Mouse (Mus musculus): ENCODE measurements at regions not wholly inside any gene's neighbourhood (a gene's known extent, or its start where the extent isn't known, plus 50 kb on each side); places are given as distances from the start of the nearest gene placed in this dataset.

- no peak for DNase-seq (ENCODE audit: extremely low spot score in 1 of 2, low spot score in 1 of 2)
Measured at GRCm38 (mm10) chr8:7945966-7946775, 714.9 kb downstream of the Efnb2 start.

DNA sequence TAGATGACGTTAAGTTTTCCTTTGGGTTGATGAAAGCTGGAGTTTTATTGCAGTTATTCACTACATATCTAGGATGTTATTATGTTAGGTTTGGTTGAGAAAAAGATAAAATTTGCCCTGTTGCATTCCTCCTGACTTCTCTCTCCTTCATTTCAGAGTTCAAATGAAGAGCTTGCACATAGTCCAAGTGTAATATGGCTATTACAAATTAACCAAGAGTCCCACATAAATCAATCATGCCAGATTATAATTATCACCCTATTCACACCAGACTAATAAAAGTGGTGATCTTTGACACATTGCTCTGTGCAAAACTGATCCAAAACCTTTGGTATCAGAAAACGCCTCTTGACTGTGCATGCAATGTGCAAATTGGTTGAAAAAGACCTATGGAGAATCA, 724.4 kb downstream of the Efnb2 start:
- DNase-seq (ENCODE audit: extremely low spot score in 1 of 2, low spot score in 1 of 2) = no peak

DNA sequence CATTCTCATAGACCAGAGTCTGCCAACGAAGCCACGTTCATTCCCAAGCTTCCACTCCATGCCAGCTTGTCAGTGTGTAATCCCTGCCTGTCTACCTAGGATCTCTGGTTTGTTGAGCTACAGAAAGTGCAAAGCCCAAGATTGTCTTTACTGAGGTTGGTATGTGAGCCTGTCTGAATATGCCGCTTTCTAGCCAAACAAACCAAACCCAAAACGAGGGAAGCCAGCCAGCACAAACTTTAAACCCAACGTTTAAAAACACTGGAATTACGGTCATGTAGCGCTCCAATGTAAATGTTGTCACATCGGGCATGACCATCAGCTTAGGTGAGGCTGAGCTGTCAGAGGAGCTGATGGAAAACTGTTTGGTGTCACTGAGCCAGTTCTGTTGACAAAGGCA, 741.6 kb downstream of the Efnb2 start:
- DNase-seq (ENCODE audit: extremely low spot score in 1 of 2, low spot score in 1 of 2) = no peak

GRCm38 (mm10) chr8:7894338-7894737, 766.7 kb downstream of the Efnb2 start:
- DNase-seq (ENCODE audit: extremely low spot score in 1 of 2, low spot score in 1 of 2) = no peak

DNA sequence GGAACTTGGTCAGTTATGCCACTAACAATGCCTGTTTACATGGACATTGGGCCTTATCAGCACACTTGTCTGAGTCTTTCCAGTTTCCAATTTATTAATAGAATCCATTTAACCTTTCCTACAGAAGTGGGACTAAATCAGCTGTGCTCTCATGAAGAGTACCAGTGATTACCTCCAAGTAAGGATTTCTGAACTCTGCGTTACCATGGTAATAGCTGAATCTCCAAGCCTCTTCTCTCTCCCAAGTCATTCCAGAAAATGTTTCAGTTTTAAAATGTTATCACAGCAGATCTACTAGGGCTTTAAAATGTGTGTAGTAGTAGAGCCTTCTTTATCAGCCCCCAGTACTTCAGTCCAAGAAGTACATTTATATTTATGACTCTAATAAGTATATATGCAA, 807.9 kb downstream of the Efnb2 start:
- no peak for DNase-seq (ENCODE audit: extremely low spot score in 1 of 2, low spot score in 1 of 2)

- no peak for DNase-seq (ENCODE audit: extremely low spot score in 1 of 2, low spot score in 1 of 2)
Measured at GRCm38 (mm10) chr8:7850573-7850972, 810.5 kb downstream of the Efnb2 start.

- no peak for DNase-seq (ENCODE audit: extremely low spot score in 1 of 2, low spot score in 1 of 2)
Measured at GRCm38 (mm10) chr8:7831948-7832347, 829.1 kb downstream of the Efnb2 start.

GRCm38 (mm10) chr8:7827811-7828210, 833.2 kb downstream of the Efnb2 start:
- DNase-seq (ENCODE audit: extremely low spot score in 1 of 2, low spot score in 1 of 2) = no peak

DNA sequence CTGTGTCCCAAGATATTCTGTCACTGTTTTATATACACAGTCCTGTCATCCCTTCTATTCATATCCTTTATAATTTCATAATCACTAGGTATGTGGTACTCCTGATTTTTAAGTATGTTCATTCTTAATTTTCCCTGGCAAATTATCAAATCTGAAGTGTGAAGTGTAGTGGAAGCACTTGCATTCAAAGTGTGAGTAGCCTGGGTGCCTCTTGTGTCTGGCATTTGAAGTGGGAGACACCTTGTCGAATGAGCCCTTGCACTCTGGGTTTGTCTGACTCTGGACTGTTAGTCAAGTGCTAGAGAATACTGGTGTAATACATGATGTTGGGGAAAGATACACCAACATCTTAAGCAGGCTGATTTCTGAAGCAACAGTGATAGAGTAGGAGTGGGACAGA, 852.6 kb downstream of the Efnb2 start:
- no peak for DNase-seq (ENCODE audit: extremely low spot score in 1 of 2, low spot score in 1 of 2)

- no peak for DNase-seq (ENCODE audit: extremely low spot score in 1 of 2, low spot score in 1 of 2)
Measured at GRCm38 (mm10) chr8:7799221-7799620, 861.8 kb downstream of the Efnb2 start.

- DNase-seq (ENCODE audit: extremely low spot score in 1 of 2, low spot score in 1 of 2) = no peak
Measured at GRCm38 (mm10) chr8:7796156-7796555, 864.9 kb downstream of the Efnb2 start.

- no peak for DNase-seq (ENCODE audit: extremely low spot score in 1 of 2, low spot score in 1 of 2)
Measured at GRCm38 (mm10) chr8:7763820-7764219, 897.2 kb downstream of the Efnb2 start.

GRCm38 (mm10) chr8:7760987-7761386, 900.1 kb downstream of the Efnb2 start:
- DNase-seq (ENCODE audit: extremely low spot score in 1 of 2, low spot score in 1 of 2) = no peak

DNA sequence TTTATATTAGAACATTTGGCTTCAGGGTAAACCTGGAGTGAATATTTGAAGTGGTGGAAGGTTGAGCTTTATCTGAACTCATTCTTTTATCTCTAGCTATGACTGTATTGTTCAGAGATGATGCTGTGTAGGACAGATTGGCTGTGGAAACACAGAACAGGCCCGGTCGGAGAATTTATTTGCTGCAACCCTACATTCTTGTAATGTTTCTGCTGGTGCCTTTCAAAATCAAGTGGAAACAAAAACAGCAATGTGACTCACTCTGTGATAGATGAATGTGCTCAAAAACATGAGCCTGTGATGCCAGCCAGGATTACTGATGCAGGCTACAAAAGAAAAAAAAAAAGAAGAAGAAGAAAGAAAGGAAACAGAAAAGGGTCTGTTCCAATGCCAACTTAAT, 928.3 kb downstream of the Efnb2 start:
- DNase-seq (ENCODE audit: extremely low spot score in 1 of 2, low spot score in 1 of 2) = no peak

DNA sequence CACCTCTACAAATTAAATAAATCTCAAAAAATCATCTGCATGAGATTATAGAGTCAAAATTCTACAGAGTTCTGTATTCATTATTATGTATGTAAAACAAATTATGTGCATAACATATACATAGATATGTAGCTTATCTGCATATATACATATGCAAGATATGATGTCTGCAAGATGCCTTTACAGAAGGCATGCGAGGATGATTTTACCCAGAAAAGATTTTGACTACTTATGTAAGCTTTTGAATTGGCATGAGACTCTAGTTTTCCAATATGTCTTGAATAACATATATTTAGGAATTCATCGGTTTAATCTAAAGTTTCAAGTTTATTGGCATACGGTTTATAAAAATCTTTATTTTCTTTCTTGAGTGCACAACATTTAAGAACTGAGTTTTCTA, 939.2 kb downstream of the Efnb2 start:
- no peak for DNase-seq (ENCODE audit: extremely low spot score in 1 of 2, low spot score in 1 of 2)

GRCm38 (mm10) chr8:7718898-7719696, 941.9 kb downstream of the Efnb2 start:
- peak in 1 of 2 experiments; percentile 10 for DNase-seq (ENCODE audit: extremely low spot score in 1 of 2, low spot score in 1 of 2)

DNA sequence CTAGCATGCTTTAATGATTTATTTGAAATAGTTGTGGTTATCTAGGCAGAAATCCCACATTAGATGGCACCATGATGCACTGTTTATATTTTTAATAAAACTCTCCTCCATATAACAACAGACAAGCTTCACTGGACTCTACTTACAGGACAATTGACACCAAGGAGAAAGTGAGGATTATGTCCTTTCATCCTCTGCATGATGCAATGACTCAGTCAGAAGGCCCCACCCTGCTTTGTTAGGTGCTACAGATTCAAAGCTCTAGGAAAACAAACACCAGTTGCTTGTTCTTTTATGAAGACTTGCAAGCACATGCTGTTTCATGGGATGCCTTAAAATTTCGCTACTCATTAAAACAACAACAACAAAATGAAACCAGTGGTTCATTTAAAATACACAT, 950.3 kb downstream of the Efnb2 start:
- DNase-seq (ENCODE audit: extremely low spot score in 1 of 2, low spot score in 1 of 2) = no peak

GRCm38 (mm10) chr8:7709406-7709805, 951.6 kb downstream of the Efnb2 start:
- no peak for DNase-seq (ENCODE audit: extremely low spot score in 1 of 2, low spot score in 1 of 2)

- no peak for DNase-seq (ENCODE audit: extremely low spot score in 1 of 2, low spot score in 1 of 2)
Measured at GRCm38 (mm10) chr8:7691355-7691996, 969.6 kb downstream of the Efnb2 start.

GRCm38 (mm10) chr8:7653804-7654203, 1007.2 kb downstream of the Efnb2 start:
- no peak for DNase-seq (ENCODE audit: extremely low spot score in 1 of 2, low spot score in 1 of 2)
